In genomic region chr2:122776823-122777222, GRCm38 (mm10) we compare ENCODE assay signal across 21 mouse cellular contexts. TPM values are rescaled to one million over a fixed set of nuclear protein-coding genes. Genes with fewer than 3 reads are reported as not detected.
DNase-seq lines count a peak whose midpoint lies in the region; ATAC-seq lines count a peak whose summit lies in the region.
"Had no signal": no experiment of that assay in that cellular context is flagged by ENCODE, and none has a peak within 500 bp of the region (broad histone marks: within the 10 kb centered on the region; RNA-seq: fewer than 3 reads in every experiment).

No protein-coding gene starts in this region.

- no peaks in the 10 kb centered on the region for H3K36me3 ChIP-seq in midbrain, embryonic 14.5 days (ENCODE audit: control insufficient read depth, insufficient read depth, low read length)
- H3K36me3 ChIP-seq: forebrain, embryonic 10.5 days; limb, embryonic 13.5 days; midbrain, embryonic 12.5 days had no signal

- no peak for DNase-seq in frontal cortex, postnatal 25 days (ENCODE audit: low spot score in 2 of 2)
- peak; percentile 19 to 23 for DNase-seq in left cerebral cortex, postnatal 14 days (ENCODE audit: low spot score in 2 of 2)
- no peak for DNase-seq in left cerebral cortex, adult 11 months (ENCODE audit: low spot score)
- DNase-seq in lung, postnatal 14 days: peak; percentile 5
- no peak for DNase-seq in lung, postnatal 36 days
- DNase-seq in cerebellum, adult 18-20 months: no peak
- no peak for DNase-seq in midbrain, embryonic 14.5 days
- DNase-seq: adrenal gland, postnatal 10 days; cerebellum, postnatal 10 days; gastrocnemius, postnatal 10 days; heart, adult 2 months; heart, postnatal 36 days; kidney, adult 2 months; kidney, postnatal 14 days; lung, adult 18-20 months had no signal

- WGBS in midbrain, embryonic 14.5 days: 83% methylated on average over 2 of the region's 2 CpGs

- no peak overlapping the region for H3K9ac ChIP-seq in midbrain, embryonic 14.5 days (replicated peaks; ENCODE audit: low read length)
- H3K9ac ChIP-seq: hindbrain, embryonic 14.5 days; limb, embryonic 13.5 days; midbrain, embryonic 12.5 days had no signal

- H3K4me1 ChIP-seq in midbrain, embryonic 14.5 days (ENCODE audit: control insufficient read depth, insufficient read depth, low read length): no peaks in the 10 kb centered on the region
- H3K4me1 ChIP-seq: forebrain, embryonic 10.5 days; limb, embryonic 13.5 days; midbrain, embryonic 12.5 days had no signal

- intact Hi-C loops in left cerebral cortex, postnatal 14 days (cut with DNase I): no loop called here

- H3K4me2 ChIP-seq in midbrain, embryonic 14.5 days (ENCODE audit: low read length): no peak overlapping the region
- H3K4me2 ChIP-seq: hindbrain, embryonic 14.5 days; limb, embryonic 13.5 days; midbrain, embryonic 12.5 days had no signal

- H3K9me3 ChIP-seq in midbrain, embryonic 14.5 days (ENCODE audit: control insufficient read depth, low read length): no peaks in the 10 kb centered on the region
- H3K9me3 ChIP-seq: forebrain, embryonic 10.5 days; limb, embryonic 13.5 days; midbrain, embryonic 12.5 days had no signal

- ATAC-seq in frontal cortex, adult (ENCODE audit: low TSS enrichment): peak; percentile 83
- ATAC-seq in midbrain, embryonic 14.5 days (ENCODE audit: low FRiP score, low TSS enrichment): no peak
- ATAC-seq: forebrain, embryonic 16.5 days had no signal

- H3K4me3 ChIP-seq in midbrain, embryonic 14.5 days (replicated peaks; ENCODE audit: low read depth, low read length): no peak overlapping the region
- H3K4me3 ChIP-seq: forebrain, embryonic 10.5 days; heart, adult 2 months; limb, embryonic 13.5 days; midbrain, embryonic 12.5 days had no signal

- no peak overlapping the region for H3K27ac ChIP-seq in midbrain, embryonic 14.5 days (replicated peaks; ENCODE audit: low read depth, low read length)
- H3K27ac ChIP-seq: forebrain, embryonic 10.5 days; heart, adult 2 months; hindbrain, embryonic 14.5 days; limb, embryonic 13.5 days; midbrain, embryonic 12.5 days had no signal

- no peaks in the 10 kb centered on the region for H3K27me3 ChIP-seq in midbrain, embryonic 14.5 days (ENCODE audit: control insufficient read depth, insufficient read depth, low read length)
- H3K27me3 ChIP-seq: limb, embryonic 13.5 days; midbrain, embryonic 12.5 days had no signal

RNA-seq across cellular contexts. Expression of gene Sqor, which starts 11.8 kb away (rescaled TPM):
- 1 to 10 TPM; 3.8 to 4.3 TPM for total RNA-seq in left cerebral cortex, postnatal 14 days (2021)
- polyA plus RNA-seq in midbrain, embryonic 14.5 days (2014; fragmentation: Nextera tagmentation; extraction: Ambion mirVana): 1.1 and 2.1 TPM in 2 replicates

RNA-seq across cellular contexts. Expression of gene Bloc1s6, which starts 38.5 kb away (rescaled TPM):
- total RNA-seq in left cerebral cortex, postnatal 14 days (2021): 10 to 100 TPM; 38.6 to 40.1 TPM
- 77.1 and 93.9 TPM in 2 replicates for polyA plus RNA-seq in midbrain, embryonic 14.5 days (2014; fragmentation: Nextera tagmentation; extraction: Ambion mirVana)

Comparison
In these comparisons a context has a peak if more than half of its experiments do, and no peak if none do; other contexts are left out.
1. DNase-seq: peak in left cerebral cortex, postnatal 14 days (2 of 2) and lung, postnatal 14 days (single experiment); none in frontal cortex, postnatal 25 days (0 of 2), left cerebral cortex, adult 11 months (single experiment), lung, postnatal 36 days (single experiment), cerebellum, adult 18-20 months (0 of 2) and midbrain, embryonic 14.5 days (single experiment).